Mouse (Mus musculus) midbrain, embryonic 15.5 days (tissue): ENCODE measurements around the gene Nt5c1a. TPM values are rescaled to one million over a fixed set of nuclear protein-coding genes. Genes with fewer than 3 reads are reported as not detected.

Experiments
- ATAC-seq: fragments of 200-750 bp; cut with Nextera tagmentation; replicated peaks from 2 replicates; pipeline ENCODE4 v1.8.0; 2017; ENCODE audit warnings: moderate TSS enrichment
- H3K27ac ChIP-seq: fragments of 300-500 bp; sonication (generic); 2 replicates; pipeline ENCODE4 v1.5.1; 2015; ENCODE audit warnings: mild to moderate bottlenecking, inconsistent platforms
- H3K27me3 ChIP-seq: fragments of 300-500 bp; sonication (generic); replicated peaks from 2 replicates; pipeline ENCODE4 v1.6.1; 2015; ENCODE audit warnings: inconsistent platforms
- H3K36me3 ChIP-seq: fragments of 300-500 bp; sonication (generic); replicated peaks from 2 replicates; pipeline ENCODE4 v1.6.1; 2015; ENCODE audit warnings: inconsistent platforms
- H3K4me1 ChIP-seq: fragments of 300-500 bp; sonication (generic); 2 replicates; pipeline ENCODE4 v1.6.1; 2015; ENCODE audit warnings: inconsistent platforms
- H3K4me2 ChIP-seq: fragments of 300-500 bp; sonication (generic); 2 replicates; pipeline ENCODE4 v1.6.1; 2015; ENCODE audit warnings: inconsistent platforms, mild to moderate bottlenecking, moderate library complexity
- H3K4me3 ChIP-seq: fragments of 300-500 bp; sonication (generic); 2 replicates; pipeline ENCODE4 v1.5.1; 2015; ENCODE audit warnings: mild to moderate bottlenecking, inconsistent platforms
- H3K9ac ChIP-seq: fragments of 300-500 bp; sonication (generic); 2 replicates; pipeline ENCODE4 v1.6.1; 2015; ENCODE audit warnings: mild to moderate bottlenecking, inconsistent platforms
- H3K9me3 ChIP-seq: fragments of 300-500 bp; sonication (generic); 2 replicates; pipeline ENCODE4 v1.6.1; 2016; ENCODE audit warnings: inconsistent platforms
- WGBS: fragments of 180-500 bp; shearing (Covaris S2); methylation state at CpG from one replicate; pipeline ENCODE4 v1.1.7; 2015; ENCODE audit warnings: mixed read lengths; 5-methylcytosine and 5-hydroxymethylcytosine counted together
- polyA plus RNA-seq: library from polyadenylated mRNA; unstranded; fragments of >200 nt; fragmentation: Nextera tagmentation; extraction: Ambion mirVana; gene quantifications from 2 replicates; pipeline ENCODE4 v1.2.1, GENCODE M21; 2015

The Nt5c1a gene
- polyA plus RNA-seq, 1 experiment from 2014 or later, result not detected

GRCm38 (mm10) chr4:123261721-123262401, 60.6 kb downstream of the Nt5c1a start, which contains the start of gene Pabpc4:
Gene Pabpc4, plus strand, starts transcription at chr4:123262351.
- no peak within 1 kb of the TSS for H3K4me2 ChIP-seq
- no peaks in the 10 kb centered on the region for H3K36me3 ChIP-seq
- H3K9me3 ChIP-seq, result no peaks in the 10 kb centered on the region
- ATAC-seq, result no peak
- H3K27ac ChIP-seq, result no peak within 1 kb of the TSS
- H3K27me3 ChIP-seq, result no peaks in the 10 kb centered on the region
- no peak within 1 kb of the TSS for H3K4me3 ChIP-seq
- H3K4me1 ChIP-seq, result no peaks in the 10 kb centered on the region
- H3K9ac ChIP-seq, result no peak within 1 kb of the TSS
- WGBS, result 79% methylated on average over 5 of the region's 5 CpGs

Other genes starting within 250 kb of the Nt5c1a start
- gene Mfsd2a, start 240.3 kb upstream of the Nt5c1a start, polyA plus RNA-seq, result 33.4 and 36.0 TPM in 2 replicates
- gene Mycl, start 205.9 kb upstream of the Nt5c1a start, polyA plus RNA-seq, result 83.1 and 86.7 TPM in 2 replicates
- gene Trit1, start 184.9 kb upstream of the Nt5c1a start, polyA plus RNA-seq, result 25.3 and 25.8 TPM in 2 replicates
- gene Bmp8b, start 96.3 kb upstream of the Nt5c1a start, polyA plus RNA-seq, result 0.36 and 0.56 TPM in 2 replicates
- gene Oxct2b, start 85.2 kb upstream of the Nt5c1a start, polyA plus RNA-seq, result 0.25 and 0.66 TPM in 2 replicates
- gene Ppie, start 61.6 kb upstream of the Nt5c1a start, polyA plus RNA-seq, result 55.5 and 55.6 TPM in 2 replicates
- 48.0 and 52.8 TPM in 2 replicates for gene Hpcal4, start 18.3 kb upstream of the Nt5c1a start, polyA plus RNA-seq
- gene Heyl, start 32.1 kb downstream of the Nt5c1a start, polyA plus RNA-seq, result 6.9 and 7.0 TPM in 2 replicates
- 30.5 and 31.8 TPM in 2 replicates for gene Pabpc4, start 60.8 kb downstream of the Nt5c1a start, polyA plus RNA-seq
- gene Oxct2a, start 122.1 kb downstream of the Nt5c1a start, polyA plus RNA-seq, result 0.26 TPM in 1 of 2 replicates, not detected in the other
- gene Bmp8a, start 141.7 kb downstream of the Nt5c1a start, polyA plus RNA-seq, result 0.46 TPM in 1 of 2 replicates, not detected in the other